Mouse (Mus musculus): Measurements from ENCODE around the gene Erich4.

GRCm38 (mm10) chr7:25620751-25621150, 5.1 kb upstream of the Erich4 start:
- TF ChIP-seq POLR2A (IDR thresholded peaks at IDR 0.05; ENCODE audit: low read depth, low read length) (no peak), CTCF (IDR thresholded peaks at IDR 0.05; ENCODE audit: borderline replicate concordance, insufficient read depth, low read length) (no peak)

Measured in embryonic fibroblast, embryonic 13.5 days (primary cell).